Mouse (Mus musculus) embryo, embryonic 11.5 days (tissue): ENCODE measurements around the gene Plvap.
A peak's percentile ranks its signal among the peaks of the same experiment; 100 is the strongest.

ENCODE experiments used
- DNase-seq: peaks from one replicate; pipeline ENCODE4 v3.0.0-alpha.2; 2012; ENCODE audit warnings: low read depth, low spot score

The Plvap gene

DNA sequence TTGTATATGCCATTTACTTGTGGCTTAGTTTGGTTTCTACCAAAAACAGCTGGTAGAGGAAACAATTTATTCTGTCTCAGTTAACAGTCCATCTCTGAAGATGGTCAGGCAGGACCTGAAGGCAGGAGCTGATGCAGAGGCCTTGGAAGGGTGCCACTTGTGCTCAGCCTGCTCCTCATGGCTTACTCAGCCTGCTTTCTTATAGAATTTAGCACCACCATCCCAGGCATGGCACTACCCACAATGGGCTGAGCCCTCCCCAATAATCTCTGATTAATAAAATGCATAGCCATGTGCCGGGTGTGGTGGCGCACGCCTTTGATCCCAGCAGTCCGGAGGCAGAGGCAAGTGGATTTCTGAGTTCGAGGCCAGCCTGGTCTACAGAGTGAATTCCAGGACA, 45.4 kb downstream of the Plvap start:
- DNase-seq: no peak

DNA sequence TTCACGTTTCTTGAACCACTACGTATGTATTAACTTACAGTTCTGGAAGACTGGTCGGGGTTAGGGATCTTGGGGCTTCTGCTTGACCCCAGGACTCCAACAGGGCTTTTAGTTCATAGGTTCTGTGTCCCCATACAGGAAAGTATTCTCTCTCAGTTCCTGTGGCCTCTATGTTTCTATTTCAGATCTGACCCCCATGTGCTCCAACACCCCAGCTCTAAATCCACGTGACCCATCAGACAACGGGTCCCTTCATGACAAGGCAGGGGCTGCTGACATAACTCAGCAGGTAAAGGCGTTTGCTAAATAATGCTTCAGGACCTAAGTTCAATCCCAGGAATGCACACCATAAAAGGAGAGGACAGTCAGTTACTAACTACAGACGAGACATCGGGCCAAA, 45.8 kb downstream of the Plvap start:
- no peak for DNase-seq

DNA sequence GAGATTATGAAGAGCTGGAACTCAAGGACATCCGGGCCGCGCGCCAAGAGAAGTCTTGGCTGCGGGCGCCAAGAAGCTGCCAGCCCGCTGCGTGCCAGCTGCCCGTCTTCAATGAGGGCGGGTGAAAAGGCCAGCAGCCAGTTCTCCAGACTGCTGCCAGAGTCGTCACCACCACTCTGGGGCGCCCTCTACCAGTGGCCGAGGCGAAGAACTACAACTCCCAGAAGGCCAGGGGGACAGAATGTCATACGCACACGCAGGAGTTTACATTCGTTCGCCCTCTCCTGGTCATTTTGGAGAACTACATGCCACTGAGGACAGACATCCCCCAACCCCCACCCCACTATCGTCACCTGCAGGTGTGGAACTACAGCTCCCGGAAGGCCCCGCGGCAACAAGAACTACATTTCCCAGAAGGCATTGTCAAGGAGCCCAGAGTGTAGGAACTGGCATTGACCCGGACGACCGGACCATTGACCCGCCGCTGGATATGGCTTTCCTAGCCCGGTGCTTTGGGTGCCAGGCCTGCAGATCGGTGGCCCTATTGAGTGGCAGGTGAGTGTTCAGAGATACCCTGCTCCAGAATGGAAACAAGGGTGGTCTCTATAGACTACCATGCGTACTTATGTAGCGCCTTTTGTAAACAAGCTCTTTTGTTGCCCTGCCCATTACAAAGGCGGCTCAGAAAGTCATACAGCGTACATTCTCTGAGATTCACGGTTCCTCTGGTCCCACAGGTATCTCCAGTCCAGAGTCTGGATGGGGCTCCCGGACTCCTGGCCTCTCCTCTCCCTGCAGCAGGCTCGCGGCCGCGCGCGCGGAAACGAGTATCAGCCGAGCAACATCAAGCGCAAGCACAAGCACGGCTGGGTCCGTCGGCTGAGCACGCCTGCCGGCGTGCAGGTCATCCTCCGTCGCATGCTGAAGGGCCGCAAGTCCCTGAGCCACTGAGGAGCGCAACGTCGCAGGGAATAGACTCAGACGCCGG, 46.7 kb downstream of the Plvap start, which contains the start of gene Mrpl34:
TSS of gene Mrpl34 (plus strand) at position 447 of the 988 bp plus-strand sequence.
- DNase-seq: peak; percentile 99

DNA sequence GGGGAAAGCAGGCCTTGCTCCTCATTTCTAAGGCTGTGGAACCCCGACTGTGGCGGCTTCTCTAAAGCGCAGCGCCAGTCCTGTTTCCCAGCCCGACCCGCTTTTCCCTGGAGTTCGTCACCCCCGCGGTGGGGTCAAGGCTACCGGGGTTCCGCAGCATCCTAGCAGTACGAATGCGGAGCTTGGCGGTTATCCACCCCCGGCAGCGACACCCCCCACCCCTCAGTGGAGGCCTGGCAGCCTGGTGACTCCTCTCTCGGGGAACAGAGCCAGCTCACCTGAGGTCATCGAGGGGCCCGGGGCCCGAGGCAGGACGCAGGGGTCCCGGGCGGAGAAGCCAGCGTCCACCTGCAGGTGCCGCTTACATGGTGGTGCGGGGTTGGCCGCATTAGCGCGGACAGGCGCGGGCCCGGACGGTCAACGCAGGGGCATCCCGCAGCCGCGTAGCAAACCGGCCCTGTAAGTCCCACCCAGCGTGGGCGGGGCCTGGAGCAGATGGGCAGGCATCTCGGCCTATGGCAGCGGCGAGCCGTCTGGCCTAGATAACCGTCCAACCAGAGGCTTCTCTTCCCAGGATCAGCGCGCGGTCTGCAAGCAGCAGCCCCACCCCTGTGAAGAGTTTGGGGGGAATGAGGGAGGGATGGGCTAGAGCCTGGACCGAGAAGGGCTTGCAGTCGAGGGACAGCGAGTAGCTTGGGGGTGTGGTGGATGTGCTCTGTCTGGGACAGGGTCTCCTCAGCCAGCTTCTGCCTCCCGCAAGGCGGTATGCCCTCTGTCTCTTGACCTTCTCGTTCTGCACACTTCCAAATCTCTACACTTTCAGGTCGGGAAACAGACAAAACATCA, 48.1 kb downstream of the Plvap start, which contains the start of gene Abhd8:
TSS of gene Abhd8 (minus strand) at position 468 of the 846 bp plus-strand sequence.
- peak; percentile 94 for DNase-seq

DNA sequence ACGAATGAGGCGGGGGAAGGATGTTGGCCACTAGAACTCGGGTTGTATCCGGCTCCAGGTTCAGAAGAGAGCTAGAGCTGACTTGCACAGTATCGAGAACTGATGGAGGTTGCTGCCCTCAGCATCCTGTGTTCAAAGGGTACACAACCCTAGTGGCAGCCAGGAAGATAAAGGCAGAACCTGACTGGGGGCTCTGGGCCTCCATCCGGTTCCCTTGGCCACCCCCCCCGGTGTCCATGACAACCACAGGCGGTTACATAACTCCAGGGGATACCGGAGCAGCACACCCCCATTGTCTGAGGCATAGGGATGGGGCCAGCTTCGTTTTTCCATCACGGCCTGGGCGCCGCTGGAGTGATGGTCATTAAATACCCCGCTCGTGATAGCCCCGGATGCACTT, 48.8 kb downstream of the Plvap start:
- no peak for DNase-seq

DNA sequence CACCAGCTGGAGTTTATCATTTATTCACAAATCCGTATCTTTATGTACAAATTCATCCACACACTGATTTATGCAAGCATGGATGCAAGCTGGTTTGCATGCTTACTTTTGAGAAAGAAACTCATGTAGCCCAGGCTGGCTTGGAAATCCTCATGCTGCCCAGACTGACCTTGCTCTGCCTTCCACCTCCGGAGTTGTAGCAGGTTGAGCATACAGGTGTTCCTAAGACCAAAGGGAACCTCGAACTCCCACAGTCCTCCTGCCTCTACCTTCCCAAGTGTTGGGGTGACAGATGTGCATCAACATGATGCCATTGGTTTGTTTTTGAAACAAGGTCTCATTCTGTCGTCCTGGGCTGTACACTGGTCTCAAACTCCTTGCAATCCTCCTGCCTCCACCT, 49.4 kb downstream of the Plvap start:
- DNase-seq: no peak

DNA sequence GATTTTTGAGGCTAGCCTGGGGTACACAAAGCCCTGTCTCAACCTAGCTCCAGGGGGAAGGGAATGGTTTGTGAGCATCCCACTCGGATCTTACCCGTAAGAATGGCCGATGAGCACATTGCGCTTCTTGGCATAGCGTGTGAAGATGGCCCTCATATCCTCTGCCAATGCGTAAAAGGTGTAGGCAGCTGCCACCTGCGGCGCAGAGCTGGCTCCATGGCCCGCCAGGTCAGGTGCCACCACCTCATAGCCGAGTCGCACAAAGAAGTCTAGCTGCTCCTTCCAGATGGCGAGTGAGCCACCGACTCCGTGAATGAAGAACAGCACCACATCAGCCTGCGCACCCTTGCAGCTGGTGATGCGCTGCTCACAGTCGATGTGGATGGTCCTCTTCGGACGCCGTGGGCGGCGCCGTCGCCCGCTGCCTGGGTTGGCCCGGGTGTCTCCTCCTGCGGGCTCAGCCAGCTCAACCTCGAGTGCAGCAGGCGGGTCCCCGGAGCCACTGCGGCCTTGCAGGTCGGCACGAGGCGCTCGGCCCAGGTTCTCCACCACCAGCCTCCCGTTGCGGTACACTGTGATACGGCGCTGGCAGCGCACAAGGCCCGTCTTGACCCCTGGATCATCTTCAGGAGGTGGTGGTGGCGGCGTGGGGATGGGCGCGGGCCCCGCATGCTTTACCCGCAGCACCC, 50.3 kb downstream of the Plvap start:
- DNase-seq: no peak

DNA sequence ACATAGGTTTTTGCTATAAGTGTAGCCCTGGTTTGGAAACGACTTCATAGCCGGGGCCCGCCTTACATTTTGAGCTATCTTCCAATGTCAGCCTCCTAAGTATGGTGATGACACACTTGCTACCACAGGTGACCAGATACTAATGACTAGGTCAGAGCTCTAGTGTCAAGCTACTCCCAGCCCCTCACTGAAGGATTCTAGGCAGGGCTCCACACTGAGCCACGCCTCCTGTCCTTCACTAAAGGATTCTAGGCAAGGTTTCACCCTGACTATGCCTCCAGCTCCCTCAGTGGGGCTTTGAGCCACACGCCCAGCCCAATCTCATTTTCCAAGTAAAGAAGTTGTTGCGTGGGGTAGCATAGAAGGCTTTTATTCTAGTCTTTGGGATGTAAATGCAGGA, 50.8 kb downstream of the Plvap start:
- DNase-seq: no peak

DNA sequence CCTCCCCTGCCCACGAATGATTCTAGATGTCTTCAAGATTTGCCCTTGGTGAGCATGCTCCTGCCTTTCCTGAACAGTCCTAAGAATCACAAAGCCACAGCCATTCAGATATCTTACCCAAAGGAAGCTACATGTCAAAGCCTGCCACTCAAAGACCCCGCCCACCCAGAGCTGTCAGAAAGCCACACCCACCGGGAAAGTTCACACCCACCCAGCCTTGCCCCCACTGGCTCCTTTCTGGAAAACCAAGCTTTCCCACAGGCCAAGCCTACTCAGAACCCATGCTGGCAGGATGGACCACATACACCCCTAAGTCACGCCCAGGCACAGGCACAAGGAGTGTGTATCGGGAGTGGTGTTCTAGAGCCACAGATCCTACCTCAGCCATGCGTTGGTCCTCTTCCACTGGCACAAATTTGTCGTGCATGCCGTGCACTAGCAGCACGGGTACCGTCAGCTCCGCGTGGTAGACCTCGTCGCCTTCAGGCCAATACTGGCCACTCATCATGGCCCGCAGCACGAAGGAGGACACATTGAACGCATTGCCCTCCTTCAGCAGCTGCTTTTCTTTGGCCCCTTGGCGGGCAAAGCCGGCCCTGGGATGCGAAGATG, 53.8 kb downstream of the Plvap start:
- no peak for DNase-seq

DNA sequence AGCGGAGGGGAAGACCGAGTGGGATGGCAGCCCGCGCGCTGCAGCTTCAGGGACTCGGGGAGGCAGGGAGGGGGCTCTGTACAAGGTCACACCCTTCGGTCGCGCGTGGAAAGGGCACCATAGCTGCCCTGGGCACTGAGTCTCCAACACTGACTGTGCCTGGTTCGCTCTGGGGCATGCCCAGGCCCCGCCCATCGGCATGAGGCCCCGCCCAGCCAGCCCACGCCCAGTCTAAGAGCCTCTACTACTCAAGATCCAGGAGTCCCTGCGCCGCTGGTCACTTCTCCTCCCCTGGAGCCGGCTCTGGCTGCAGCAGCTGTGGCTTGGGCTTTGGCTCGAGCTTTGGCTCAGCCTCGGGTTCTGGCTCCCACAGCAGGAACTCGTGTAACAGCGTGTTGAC, 54.6 kb downstream of the Plvap start:
- DNase-seq: no peak

DNA sequence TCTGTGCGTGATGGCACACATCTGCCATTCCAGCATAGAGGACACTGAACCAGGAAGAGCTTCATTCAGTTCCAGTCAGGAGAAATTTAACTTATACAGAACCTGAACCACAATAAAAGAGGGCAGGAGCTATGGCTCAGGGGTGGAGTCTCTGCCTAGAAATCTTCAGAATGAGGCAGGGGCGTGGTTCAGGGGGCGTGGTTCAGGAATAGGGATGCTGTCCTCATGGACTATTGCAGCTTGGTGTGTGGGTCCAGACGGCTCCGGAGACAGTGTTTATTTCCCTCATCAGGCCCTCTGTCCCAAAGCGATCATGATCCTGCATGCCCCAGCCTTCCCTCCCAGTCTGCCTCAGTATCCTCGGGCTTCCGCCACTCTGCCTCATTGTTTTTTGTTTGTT, 56.9 kb downstream of the Plvap start:
- DNase-seq: no peak

DNA sequence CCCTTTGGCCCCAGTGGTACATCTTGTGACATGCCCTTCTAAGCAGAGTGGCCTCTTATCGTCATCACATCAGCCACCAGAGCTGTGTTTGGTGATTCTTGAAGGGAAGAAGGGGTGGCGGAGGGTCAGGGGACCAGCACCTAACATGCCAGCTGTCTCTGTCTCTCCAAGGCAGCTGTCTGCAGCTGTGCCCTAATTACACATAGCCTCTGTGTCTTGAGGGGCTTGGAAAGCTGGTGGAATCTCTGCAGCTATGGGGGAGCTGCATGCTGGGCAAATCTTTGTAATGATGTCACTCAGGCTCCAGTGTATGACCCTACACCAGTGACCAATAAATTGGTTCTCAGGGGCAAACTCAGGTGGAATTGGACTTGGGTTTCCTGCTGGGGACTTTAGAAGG, 58.9 kb downstream of the Plvap start:
- DNase-seq: no peak

DNA sequence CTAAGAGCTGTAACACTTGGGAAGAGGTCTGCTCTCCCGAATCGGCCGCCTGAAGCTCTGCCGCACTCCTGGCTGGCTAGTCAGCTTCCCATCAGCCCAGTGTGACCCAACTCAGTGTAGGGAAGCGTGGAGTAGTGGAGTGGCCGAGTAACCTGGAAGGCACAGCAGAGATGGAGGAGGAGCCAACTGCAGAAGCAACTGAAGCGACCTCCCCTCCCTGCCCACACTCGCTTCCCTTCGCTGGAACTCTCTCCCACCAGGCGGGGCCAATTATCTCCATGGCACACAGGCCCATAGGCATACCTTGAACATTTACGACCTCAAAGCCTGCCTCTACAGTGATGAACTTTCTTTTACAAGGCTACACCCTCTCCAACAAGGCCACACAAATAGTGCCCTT, 59.8 kb downstream of the Plvap start:
- no peak for DNase-seq

DNA sequence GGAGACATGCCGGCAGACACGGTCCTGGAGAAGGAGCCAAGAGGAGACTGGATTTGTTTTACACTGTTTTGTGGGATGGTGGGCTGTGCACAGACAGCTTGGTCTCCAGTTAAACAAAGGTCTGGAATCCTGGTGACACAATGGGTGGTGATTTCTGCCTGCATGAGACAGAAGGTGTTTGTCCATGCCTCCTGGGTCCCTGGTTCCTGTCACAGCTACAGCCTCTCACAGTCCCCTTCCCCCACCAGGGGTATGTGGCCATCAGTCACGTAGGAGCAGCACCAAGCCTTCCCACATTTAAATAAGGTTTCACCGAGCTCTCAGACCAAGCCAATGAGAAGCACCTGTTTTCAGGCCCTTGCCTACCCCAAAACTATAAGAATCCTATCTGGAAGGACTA, 60.2 kb downstream of the Plvap start:
- no peak for DNase-seq
